Mouse (Mus musculus): ENCODE results near the gene Nrarp.

GRCm38 (mm10) chr2:25231038-25231437, 50.5 kb downstream of the Nrarp start:
- no peak for TF ChIP-seq CTCF (conservative IDR thresholded peaks at IDR 0.05; ENCODE audit: low read length)
- TF ChIP-seq POU5F1 (IDR thresholded peaks at IDR 0.05; ENCODE audit: borderline replicate concordance, low read length) = no peak

All from E14TG2a.4 (cell line).